Mouse (Mus musculus) olfactory bulb, adult 2 months (tissue): ENCODE results near the gene Gnai2. TPM values are rescaled to one million over a fixed set of nuclear protein-coding genes. Genes with fewer than 3 reads are reported as not detected.

Source experiments
- H3K27ac ChIP-seq: fragments of 200-500 bp; 2 replicates; pipeline ENCODE4 v1.5.1; 2012; ENCODE audit warnings: low read depth, low read length; ENCODE audit not compliant: insufficient read depth
- H3K4me1 ChIP-seq: fragments of 200-500 bp; 2 replicates; pipeline ENCODE4 v1.6.1; 2012; ENCODE audit warnings: low read length; ENCODE audit not compliant: control insufficient read depth, insufficient read depth
- H3K4me3 ChIP-seq: fragments of 200-500 bp; 2 replicates; pipeline ENCODE4 v1.5.1; 2012; ENCODE audit warnings: mild to moderate bottlenecking, low read depth, low read length, moderate library complexity; ENCODE audit not compliant: insufficient read depth
- CTCF ChIP-seq: fragments of 200-500 bp; IDR thresholded peaks from 2 replicates; pipeline ENCODE4 v1.5.1; 2012; ENCODE audit warnings: low read depth, mild to moderate bottlenecking, low read length, moderate library complexity; ENCODE audit not compliant: insufficient read depth
- POLR2A ChIP-seq: fragments of 200-500 bp; IDR thresholded peaks from 2 replicates; pipeline ENCODE4 v1.6.1; 2012; ENCODE audit warnings: mild to moderate bottlenecking, low read depth, low read length, moderate library complexity; ENCODE audit not compliant: insufficient read depth
- WGBS: fragments of 180-500 bp; shearing (Covaris S2); methylation state at CpG from one replicate; pipeline ENCODE4 v1.1.7; 2018; 5-methylcytosine and 5-hydroxymethylcytosine counted together
- polyA plus RNA-seq: library from polyadenylated mRNA; stranded (reverse); fragments of >200 nt; gene quantifications from 2 replicates; pipeline ENCODE4 v1.2.4, GENCODE M21; 2012; ENCODE audit warnings: low replicate concordance; ENCODE audit not compliant: missing spikeins, insufficient read depth, insufficient read length

The Gnai2 gene
- polyA plus RNA-seq, 1 experiment = 1,429 TPM

GRCm38 (mm10) chr9:107628721-107629410, 6.3 kb downstream of the Gnai2 start:
- 62% methylated on average over 15 of the region's 15 CpGs for WGBS
- Histone ChIP-seq H3K4me1 (peaks cover 77% of the 10 kb centered on the region), H3K4me3 (no peak overlapping the region), H3K27ac (no peak overlapping the region)
- TF ChIP-seq CTCF = no peak
- no peak for TF ChIP-seq POLR2A

- TF ChIP-seq POLR2A (no peak), CTCF (no peak)
- H3K27ac ChIP-seq = peak overlapping the region; percentile 55
- H3K4me1 ChIP-seq = peaks cover 73% of the 10 kb centered on the region
- H3K4me3 ChIP-seq = no peak overlapping the region
- WGBS = 28% methylated on average over 20 of the region's 20 CpGs
Observed at GRCm38 (mm10) chr9:107627387-107628255, 7.5 kb downstream of the Gnai2 start.

DNA sequence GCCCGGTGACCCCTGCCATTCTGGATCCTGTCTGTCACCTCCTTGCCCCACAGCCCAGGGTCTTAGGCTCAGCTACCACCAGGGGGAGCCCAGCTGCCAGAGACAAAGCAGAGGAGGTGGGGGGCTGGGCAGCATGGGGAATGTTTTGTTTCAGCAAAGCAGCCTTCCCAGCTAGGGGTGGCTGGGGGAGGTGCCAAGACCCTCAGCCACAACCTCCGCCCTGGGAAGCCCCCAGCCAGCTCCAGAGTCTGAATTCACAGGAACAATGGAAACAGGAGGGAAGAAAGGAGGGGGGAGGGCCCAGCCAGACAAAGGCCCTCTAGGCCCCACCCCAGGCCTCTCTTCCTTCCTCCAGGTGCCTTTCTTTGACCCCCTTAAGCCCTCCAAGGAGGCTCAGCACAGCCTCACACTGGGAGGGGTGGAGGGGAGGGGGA, 8.3 kb downstream of the Gnai2 start:
- H3K4me3 ChIP-seq = no peak overlapping the region
- TF ChIP-seq CTCF = peak; percentile 97
- no peak for TF ChIP-seq POLR2A
- H3K4me1 ChIP-seq = peaks cover 65% of the 10 kb centered on the region
- WGBS = 2% methylated on average over 2 of the region's 2 CpGs
- peak overlapping the region; percentile 63 for H3K27ac ChIP-seq

DNA sequence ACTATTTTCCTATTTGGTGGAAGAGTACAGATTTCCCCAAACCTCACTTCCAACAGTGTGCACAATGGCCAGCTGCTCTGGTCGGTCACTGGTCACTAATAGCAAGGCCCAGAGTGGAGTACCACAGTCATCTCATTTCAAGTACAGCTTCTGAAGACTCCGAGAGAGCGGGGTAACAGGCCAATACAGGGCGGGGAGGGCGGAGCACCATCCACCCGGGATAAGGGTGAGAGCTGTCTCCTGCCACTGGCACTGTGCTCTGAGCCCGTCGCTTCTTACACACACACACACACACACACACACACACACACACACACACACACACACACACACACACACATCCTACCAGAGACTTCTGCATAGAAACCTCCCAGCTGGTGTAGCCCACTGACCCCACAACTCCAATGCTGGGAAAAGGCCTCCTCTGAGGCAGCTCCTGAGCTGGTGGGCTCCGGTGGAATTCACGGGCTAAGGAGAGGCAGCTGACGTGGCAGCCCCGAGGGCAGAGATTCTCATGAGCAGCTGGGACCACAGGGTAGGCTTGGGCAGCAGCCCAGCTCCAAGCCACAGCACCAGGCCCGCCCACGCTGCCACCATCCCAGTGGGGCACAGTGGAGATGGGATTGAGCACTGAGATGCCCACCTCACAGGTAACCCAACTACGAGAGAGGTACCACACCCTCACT, 8.9 kb downstream of the Gnai2 start:
- 21% methylated on average over 15 of the region's 15 CpGs for WGBS
- peaks cover 62% of the 10 kb centered on the region for H3K4me1 ChIP-seq
- H3K4me3 ChIP-seq = no peak overlapping the region
- TF ChIP-seq CTCF (no peak), POLR2A (no peak)
- peak overlapping the region; percentile 63 for H3K27ac ChIP-seq

DNA sequence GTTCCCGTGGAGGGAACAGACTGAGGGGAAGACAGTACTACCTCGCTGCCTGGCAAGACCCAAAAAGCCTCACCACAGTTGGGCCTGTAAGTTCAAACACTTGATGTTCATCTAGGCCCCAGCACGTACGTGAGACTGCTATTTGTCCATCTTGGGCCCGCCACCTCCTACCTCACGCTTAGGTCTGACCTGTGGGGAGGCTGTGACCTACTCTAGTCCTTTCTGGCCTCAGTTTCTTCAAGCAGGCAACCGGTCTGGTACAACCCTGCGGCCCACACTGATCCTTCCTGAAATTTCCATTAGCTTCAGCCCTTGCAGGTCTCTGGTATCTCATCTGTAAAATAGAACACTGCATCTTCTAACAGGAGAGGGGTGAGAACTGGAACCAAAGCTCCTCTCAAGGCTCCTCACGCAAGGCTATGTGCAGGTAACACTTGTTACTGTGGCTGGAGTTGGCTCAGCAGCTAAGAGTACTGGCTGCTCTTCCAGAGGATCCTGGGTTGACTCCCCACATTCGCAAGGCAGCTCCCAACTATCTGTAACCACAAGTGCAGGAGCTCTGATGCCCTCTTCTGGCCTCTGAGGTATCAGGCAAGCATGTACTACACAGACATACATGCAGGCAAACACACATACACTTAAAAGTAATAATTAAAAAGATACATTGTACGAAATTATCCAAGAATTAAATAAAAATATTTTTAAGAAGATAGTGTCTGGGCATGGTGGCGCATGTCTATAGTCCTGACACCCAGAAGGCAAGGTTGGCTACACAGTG, 9.6 kb downstream of the Gnai2 start:
- TF ChIP-seq CTCF (no peak), POLR2A (no peak)
- 82% methylated on average over 12 of the region's 12 CpGs for WGBS
- peaks cover 57% of the 10 kb centered on the region for H3K4me1 ChIP-seq
- H3K27ac ChIP-seq = no peak overlapping the region
- H3K4me3 ChIP-seq = no peak overlapping the region

- H3K4me3 ChIP-seq = no peak overlapping the region
- peaks cover 52% of the 10 kb centered on the region for H3K4me1 ChIP-seq
- TF ChIP-seq CTCF (no peak), POLR2A (no peak)
- peak overlapping the region; percentile 34; the same call in 1 of the 2 replicates for H3K27ac ChIP-seq
- 66% methylated on average over 3 of the region's 3 CpGs for WGBS
Observed at GRCm38 (mm10) chr9:107624951-107625350, 10.2 kb downstream of the Gnai2 start.

GRCm38 (mm10) chr9:107624539-107624938, 10.6 kb downstream of the Gnai2 start:
- TF ChIP-seq CTCF = no peak
- TF ChIP-seq POLR2A = no peak
- Histone ChIP-seq H3K27ac (peak overlapping the region; percentile 34; the same call in 1 of the 2 replicates), H3K4me3 (no peak overlapping the region), H3K4me1 (peaks cover 50% of the 10 kb centered on the region)
- WGBS = 65% methylated on average over 5 of the region's 5 CpGs

DNA sequence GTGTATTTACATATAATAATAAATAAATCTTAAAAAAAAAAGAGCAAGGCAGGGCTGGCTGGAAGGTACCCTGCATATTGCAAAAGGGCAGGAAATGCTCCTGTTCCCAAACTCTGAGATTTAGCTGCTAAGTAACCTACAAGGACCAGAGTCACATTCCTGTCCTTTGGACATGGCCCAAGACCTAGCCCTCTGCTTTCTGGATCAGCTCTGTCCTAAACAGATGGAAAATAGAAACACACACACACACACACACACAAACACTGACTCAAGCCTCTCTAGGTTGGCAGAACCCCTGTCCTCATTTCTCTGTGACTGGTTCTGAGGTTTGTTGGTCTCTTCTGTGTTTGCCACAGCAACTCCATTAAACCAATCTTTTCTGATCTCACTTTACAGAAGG, 14.2 kb downstream of the Gnai2 start:
- peaks cover 26% of the 10 kb centered on the region for H3K4me1 ChIP-seq

More for the DNA sequence above, 14.2 kb downstream of the Gnai2 start:
- no peak overlapping the region for H3K27ac ChIP-seq
- H3K4me3 ChIP-seq = no peak overlapping the region
- TF ChIP-seq CTCF = no peak
- TF ChIP-seq POLR2A = no peak
